Mouse (Mus musculus) embryo, embryonic 9.5 days (tissue): ENCODE measurements around the gene Nr4a3.
A peak's percentile ranks its signal among the peaks of the same experiment; 100 is the strongest.

Experiments
- DNase-seq: peaks from one replicate; pipeline ENCODE4 v3.0.0-alpha.2; 2017; ENCODE audit errors: extremely low spot score

Gene Nr4a3

GRCm38 (mm10) chr4:48108591-48108990 lies 63.6 kb downstream of the Nr4a3 start:
- no peak for DNase-seq

- DNase-seq: no peak
These were observed 65.4 kb downstream of the Nr4a3 start for GRCm38 (mm10) chr4:48110331-48110730.

- DNase-seq: peak; percentile 14
These were observed 71.2 kb downstream of the Nr4a3 start for GRCm38 (mm10) chr4:48116191-48116590.

GRCm38 (mm10) chr4:48124416-48124772 lies 79.4 kb downstream of the Nr4a3 start:
- DNase-seq: no peak

- DNase-seq: peak; percentile 91
These were observed 80.0 kb downstream of the Nr4a3 start, which contains the start of gene Stx17 for GRCm38 (mm10) chr4:48124773-48125469. Stx17 (plus strand) TSS chr4:48124915.

GRCm38 (mm10) chr4:48130314-48130713 lies 85.4 kb downstream of the Nr4a3 start:
- no peak for DNase-seq

GRCm38 (mm10) chr4:48131606-48132005 lies 86.7 kb downstream of the Nr4a3 start:
- no peak for DNase-seq

- DNase-seq: no peak
These were observed 87.8 kb downstream of the Nr4a3 start for GRCm38 (mm10) chr4:48132721-48133120.
